Mouse (Mus musculus) liver, embryonic 15.5 days (tissue): ENCODE results near the gene Gm44511. TPM values are rescaled to one million over a fixed set of nuclear protein-coding genes. Genes with fewer than 3 reads are reported as not detected.
A peak's percentile ranks its signal among the peaks of the same experiment; 100 is the strongest.
"Not testable (repeated sequence)": the region's sequence is repeated elsewhere in the genome, so short reads cannot be mapped to it uniquely, and the experiment has no call there.

Experiments
- ATAC-seq: fragments of 200-750 bp; cut with Nextera tagmentation; 2 replicates; pipeline ENCODE4 v1.8.0; 2017; ENCODE audit warnings: moderate number of reproducible peaks, mild to moderate bottlenecking, moderate library complexity; ENCODE audit not compliant: insufficient read depth
- H3K27ac ChIP-seq: fragments of 300-500 bp; sonication (generic); replicated peaks from 2 replicates; pipeline ENCODE4 v1.5.1; 2015; ENCODE audit warnings: mild to moderate bottlenecking, inconsistent platforms
- H3K27me3 ChIP-seq: fragments of 300-500 bp; sonication (generic); 2 replicates; pipeline ENCODE4 v1.6.1; 2015; ENCODE audit warnings: mild to moderate bottlenecking, inconsistent platforms
- H3K36me3 ChIP-seq: fragments of 300-500 bp; sonication (generic); replicated peaks from 2 replicates; pipeline ENCODE4 v1.6.1; 2015; ENCODE audit warnings: moderate library complexity, mild to moderate bottlenecking, inconsistent platforms
- H3K4me1 ChIP-seq: fragments of 300-500 bp; sonication (generic); replicated peaks from 2 replicates; pipeline ENCODE4 v1.6.1; 2015; ENCODE audit warnings: inconsistent platforms
- H3K4me2 ChIP-seq: fragments of 300-500 bp; sonication (generic); 2 replicates; pipeline ENCODE4 v1.6.1; 2015; ENCODE audit warnings: moderate library complexity, mild to moderate bottlenecking, inconsistent platforms
- H3K4me3 ChIP-seq: fragments of 300-500 bp; sonication (generic); replicated peaks from 2 replicates; pipeline ENCODE4 v1.5.1; 2015; ENCODE audit warnings: mild to moderate bottlenecking, inconsistent platforms
- H3K9ac ChIP-seq: fragments of 300-500 bp; sonication (generic); 2 replicates; pipeline ENCODE4 v1.6.1; 2015; ENCODE audit warnings: moderate library complexity, mild to moderate bottlenecking, inconsistent platforms
- H3K9me3 ChIP-seq: fragments of 300-500 bp; sonication (generic); replicated peaks from 2 replicates; pipeline ENCODE4 v1.6.1; 2016; ENCODE audit warnings: inconsistent platforms
- WGBS: fragments of 180-500 bp; shearing (Covaris S2); methylation state at CpG from one replicate; pipeline ENCODE4 v1.1.7; 2015; ENCODE audit warnings: mixed read lengths; ENCODE audit not compliant: insufficient replicate concordance; 5-methylcytosine and 5-hydroxymethylcytosine counted together
- polyA plus RNA-seq: library from polyadenylated mRNA; unstranded; fragments of >200 nt; fragmentation: Nextera tagmentation; extraction: Ambion mirVana; gene quantifications from 2 replicates; pipeline ENCODE4 v1.2.1, GENCODE M21; 2015

The Gm44511 gene
- polyA plus RNA-seq, 1 experiment from 2014 or later = not detected

- peak; percentile 52 for ATAC-seq
- Histone ChIP-seq H3K9ac (peak overlapping the region; percentile 59), H3K4me2 (peak overlapping the region; percentile 82), H3K4me1 (peaks cover 27% of the 10 kb centered on the region), H3K4me3 (peak overlapping the region; percentile 70), H3K27ac (peak overlapping the region; percentile 74)
- not testable (repeated sequence) for H3K27me3 ChIP-seq, H3K9me3 ChIP-seq, H3K36me3 ChIP-seq
- WGBS = under 1% methylated on average over 20 of the region's 20 CpGs
Measured at GRCm38 (mm10) chr6:128798772-128799143, 27.4 kb downstream of the Gm44511 start.

GRCm38 (mm10) chr6:128797936-128798771, 28.0 kb downstream of the Gm44511 start:
- peak overlapping the region; percentile 70 for H3K4me3 ChIP-seq
- peaks cover 31% of the 10 kb centered on the region for H3K4me1 ChIP-seq
- no peaks in the 10 kb centered on the region for H3K9me3 ChIP-seq
- WGBS = 26% methylated on average over 15 of the region's 15 CpGs
- H3K27me3 ChIP-seq = no peaks in the 10 kb centered on the region
- ATAC-seq = no peak
- peak overlapping the region; percentile 33; the same call in 1 of the 2 replicates for H3K27ac ChIP-seq
- peak overlapping the region; percentile 32; the same call in 1 of the 2 replicates for H3K9ac ChIP-seq
- H3K36me3 ChIP-seq = no peaks in the 10 kb centered on the region
- peak overlapping the region; percentile 82 for H3K4me2 ChIP-seq

GRCm38 (mm10) chr6:128797185-128797905, 28.8 kb downstream of the Gm44511 start:
- Histone ChIP-seq H3K27ac (no peak overlapping the region), H3K9me3 (no peaks in the 10 kb centered on the region), H3K27me3 (no peaks in the 10 kb centered on the region), H3K9ac (no peak overlapping the region), H3K4me3 (peak overlapping the region; percentile 70; the same call in 1 of the 2 replicates), H3K4me2 (peak overlapping the region; percentile 82), H3K4me1 (peaks cover 27% of the 10 kb centered on the region), H3K36me3 (no peaks in the 10 kb centered on the region)
- ATAC-seq = no peak
- WGBS = 58% methylated on average over 12 of the region's 12 CpGs

GRCm38 (mm10) chr6:128796321-128796955, 29.7 kb downstream of the Gm44511 start:
- Histone ChIP-seq H3K36me3 (no peaks in the 10 kb centered on the region), H3K4me1 (peaks cover 26% of the 10 kb centered on the region), H3K27me3 (no peaks in the 10 kb centered on the region), H3K9me3 (no peaks in the 10 kb centered on the region), H3K4me2 (no peak overlapping the region), H3K9ac (no peak overlapping the region), H3K4me3 (no peak overlapping the region), H3K27ac (no peak overlapping the region)
- no peak for ATAC-seq
- WGBS = 29% methylated on average over 8 of the region's 8 CpGs

GRCm38 (mm10) chr6:128793734-128794133, 32.4 kb downstream of the Gm44511 start:
- Histone ChIP-seq H3K4me1 (peaks cover 21% of the 10 kb centered on the region), H3K27ac (no peak overlapping the region), H3K4me2 (no peak overlapping the region), H3K4me3 (no peak overlapping the region), H3K9me3 (no peaks in the 10 kb centered on the region), H3K36me3 (no peaks in the 10 kb centered on the region), H3K9ac (no peak overlapping the region), H3K27me3 (no peaks in the 10 kb centered on the region)
- 14% methylated on average over 6 of the region's 6 CpGs for WGBS
- no peak for ATAC-seq

GRCm38 (mm10) chr6:128790491-128790994, 35.6 kb downstream of the Gm44511 start:
- H3K4me3 ChIP-seq, H3K36me3 ChIP-seq, H3K4me1 ChIP-seq, H3K9ac ChIP-seq, H3K27me3 ChIP-seq, ATAC-seq, H3K9me3 ChIP-seq, H3K27ac ChIP-seq, H3K4me2 ChIP-seq: not testable (repeated sequence)
- 57% methylated on average over 4 of the region's 4 CpGs for WGBS

GRCm38 (mm10) chr6:128789115-128789514, 37.0 kb downstream of the Gm44511 start, which contains the start of gene Klrb1c:
Gene Klrb1c (minus strand): TSS chr6:128789215.
- Histone ChIP-seq H3K4me2 (no peak within 1 kb of the TSS), H3K9ac (no peak within 1 kb of the TSS), H3K27me3 (no peaks in the 10 kb centered on the region), H3K4me3 (no peak within 1 kb of the TSS), H3K36me3 (no peaks in the 10 kb centered on the region), H3K27ac (no peak within 1 kb of the TSS), H3K9me3 (no peaks in the 10 kb centered on the region), H3K4me1 (peaks cover 7% of the 10 kb centered on the region; the same call in 1 of the 2 replicates)
- WGBS = 60% methylated on average over 2 of the region's 2 CpGs
- no peak for ATAC-seq

- H3K9me3 ChIP-seq = no peaks in the 10 kb centered on the region
- no peak overlapping the region for H3K27ac ChIP-seq
- H3K9ac ChIP-seq = no peak overlapping the region
- H3K27me3 ChIP-seq = no peaks in the 10 kb centered on the region
- H3K4me3 ChIP-seq = no peak overlapping the region
- 46% methylated on average over 1 of the region's 1 CpGs for WGBS
- H3K4me1 ChIP-seq = 0 out of 2 replicates have a peak, but pooled peaks cover 3% of the 10 kb centered on the region
- no peak overlapping the region for H3K4me2 ChIP-seq
- no peak for ATAC-seq
- H3K36me3 ChIP-seq = no peaks in the 10 kb centered on the region
Measured at GRCm38 (mm10) chr6:128788517-128788916, 37.6 kb downstream of the Gm44511 start.

- not testable (repeated sequence) for ATAC-seq, H3K36me3 ChIP-seq, H3K4me1 ChIP-seq, H3K27ac ChIP-seq, H3K4me2 ChIP-seq, H3K9me3 ChIP-seq, H3K9ac ChIP-seq, H3K4me3 ChIP-seq, H3K27me3 ChIP-seq
- WGBS = 64% methylated on average over 1 of the region's 1 CpGs
Measured at GRCm38 (mm10) chr6:128786396-128786795, 39.7 kb downstream of the Gm44511 start.

- H3K9ac ChIP-seq = no peak overlapping the region
- H3K9me3 ChIP-seq = no peaks in the 10 kb centered on the region
- no peak overlapping the region for H3K4me2 ChIP-seq
- peak; percentile 27; the same call in 1 of the 2 replicates for ATAC-seq
- no peaks in the 10 kb centered on the region for H3K27me3 ChIP-seq
- no peaks in the 10 kb centered on the region for H3K36me3 ChIP-seq
- H3K4me3 ChIP-seq = no peak overlapping the region
- WGBS = 70% methylated on average over 10 of the region's 10 CpGs
- peaks cover 8% of the 10 kb centered on the region; the same call in 1 of the 2 replicates for H3K4me1 ChIP-seq
- H3K27ac ChIP-seq = no peak overlapping the region
Measured at GRCm38 (mm10) chr6:128769481-128770253, 56.4 kb downstream of the Gm44511 start.
